ENCODE assay signal across 20 mouse cellular contexts in the genomic region with DNA sequence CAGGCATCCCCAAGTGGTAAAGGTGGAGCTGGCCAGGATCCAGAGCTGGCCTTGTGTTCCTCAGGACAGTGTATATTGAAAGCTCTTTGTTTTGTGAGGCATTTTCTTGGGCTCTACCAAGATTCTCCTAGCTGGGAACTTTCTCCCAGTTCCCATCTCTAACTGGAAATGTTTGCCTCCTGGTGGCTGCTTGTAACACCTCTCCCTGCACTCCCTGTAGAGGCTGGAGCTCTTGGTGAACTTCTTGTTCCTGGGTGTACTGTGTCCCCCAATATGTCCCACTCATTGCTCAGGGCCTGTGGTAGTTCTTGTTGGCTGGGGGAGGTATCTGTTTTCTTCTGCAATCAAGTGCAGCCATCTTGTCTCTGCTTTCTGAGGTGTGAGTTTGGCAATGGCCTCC.
A peak's percentile ranks its signal among the peaks of the same experiment; 100 is the strongest.
DNase-seq lines count a peak whose midpoint lies in the region; ATAC-seq and TF ChIP-seq lines count a peak whose summit lies in the region.
"Had no signal": no experiment of that assay in that cellular context is flagged by ENCODE, and none has a peak within 500 bp of the region (broad histone marks: within the 10 kb centered on the region; RNA-seq: fewer than 3 reads in every experiment).

No protein-coding gene starts in this region.

- no peaks in the 10 kb centered on the region for H3K4me1 ChIP-seq in hindbrain, postnatal 0 days (ENCODE audit: insufficient read depth, low read length)
- no peaks in the 10 kb centered on the region; the same call in 1 of the 2 replicates for H3K4me1 ChIP-seq in hindbrain, embryonic 16.5 days (ENCODE audit: control insufficient read depth, insufficient read depth, low read depth, low read length)
- no peaks in the 10 kb centered on the region for H3K4me1 ChIP-seq in lung, postnatal 0 days (ENCODE audit: insufficient read depth, low read depth, low read length)
- H3K4me1 ChIP-seq in CH12.LX (ENCODE audit: control insufficient read depth in 1 of 2, insufficient read depth in 2 of 2), result peaks cover 0 to 36% of the 10 kb centered on the region in 2 experiments; a peak in 2 of 4 replicates
- H3K4me1 ChIP-seq in kidney, adult 2 months (ENCODE audit: control insufficient read depth, insufficient read depth, low read length), result no peaks in the 10 kb centered on the region
- H3K4me1 ChIP-seq: heart, embryonic 15.5 days; limb, embryonic 15.5 days had no signal

- H3K27ac ChIP-seq in hindbrain, postnatal 0 days, result no peak overlapping the region
- H3K27ac ChIP-seq in hindbrain, embryonic 16.5 days (ENCODE audit: low read depth, low read length), result no peak overlapping the region
- no peak overlapping the region for H3K27ac ChIP-seq in lung, postnatal 0 days (ENCODE audit: low read length)
- no peak overlapping the region for H3K27ac ChIP-seq in CH12.LX (ENCODE audit: insufficient read depth, low read depth)
- no peak overlapping the region for H3K27ac ChIP-seq in kidney, adult 2 months (ENCODE audit: insufficient read depth, low read depth, low read length)
- H3K27ac ChIP-seq: heart, embryonic 15.5 days; hindbrain, embryonic 10.5 days; limb, embryonic 15.5 days had no signal

- TF ChIP-seq EP300 in lung, postnatal 0 days (IDR thresholded peaks at IDR 0.05), result no peak
- TF ChIP-seq EP300 in CH12.LX (IDR thresholded peaks at IDR 0.05; ENCODE audit: low read length), result no peak

- no peak for TF ChIP-seq RAD21 in CH12.LX (IDR thresholded peaks at IDR 0.05; ENCODE audit: low read depth, low read length)

- no peak overlapping the region for H3K4me2 ChIP-seq in hindbrain, postnatal 0 days (ENCODE audit: low read depth, low read length)
- H3K4me2 ChIP-seq in hindbrain, embryonic 16.5 days (ENCODE audit: low read length), result no peak overlapping the region
- no peak overlapping the region for H3K4me2 ChIP-seq in lung, postnatal 0 days (replicated peaks; ENCODE audit: low read depth, low read length)
- no peak overlapping the region for H3K4me2 ChIP-seq in CH12.LX (ENCODE audit: insufficient read depth, low read depth, poor library complexity, severe bottlenecking)
- H3K4me2 ChIP-seq: heart, embryonic 15.5 days; limb, embryonic 15.5 days; midbrain, embryonic 11.5 days had no signal

- DNase-seq in hindbrain, postnatal 0 days (ENCODE audit: low spot score), result no peak
- no peak for DNase-seq in lung, postnatal 0 days (ENCODE audit: low spot score)
- no peak for DNase-seq in lung, postnatal 10 days
- DNase-seq in CH12.LX (ENCODE audit: extremely low read depth), result no peak
- peak; percentile 52 for DNase-seq in adipocyte (ENCODE audit: low spot score)
- no peak for DNase-seq in kidney, adult 2 months
- DNase-seq: adrenal gland, postnatal 25 days; cerebellum, adult 11-12 months; embryo, embryonic 11 days; lung, postnatal 36 days; right cerebral cortex, postnatal 14 days; spleen, adult 18-20 months; thymus, adult 2 months had no signal

- peak; percentile 28; the same call in 1 of the 2 replicates for TF ChIP-seq CTCF in hindbrain, postnatal 0 days (IDR thresholded peaks at IDR 0.05; ENCODE audit: low read depth)
- peak; percentile 25; the same call in 1 of the 2 replicates for TF ChIP-seq CTCF in lung, postnatal 0 days (IDR thresholded peaks at IDR 0.05)
- peak in 1 of 2 experiments; percentile 12; a peak in 2 of 4 replicates for TF ChIP-seq CTCF in CH12.LX (conservative IDR thresholded peaks at IDR 0.05 in 1 of 2, IDR thresholded peaks at IDR 0.05 in 1 of 2; ENCODE audit: low read depth in 2 of 2, low read length in 2 of 2)
- no peak for TF ChIP-seq CTCF in kidney, adult 2 months (conservative IDR thresholded peaks at IDR 0.05; ENCODE audit: insufficient read depth, insufficient read length, low read depth, low read length)

- in situ Hi-C loops in CH12.LX (cut with MboI; ENCODE audit: low pct_ligation_motif_present, low pct_unique_long_range_greater_than_20kb, low sequenced_read_pairs), result loop anchor here (10.0 kb wide), 1 partner anchor 49 kb away; no protein-coding TSS in a partner anchor

- H3K4me3 ChIP-seq in hindbrain, postnatal 0 days (ENCODE audit: low read length), result no peak overlapping the region
- H3K4me3 ChIP-seq in hindbrain, embryonic 16.5 days (ENCODE audit: low read length), result no peak overlapping the region
- no peak overlapping the region for H3K4me3 ChIP-seq in lung, postnatal 0 days (ENCODE audit: low read depth, low read length)
- no peak overlapping the region for H3K4me3 ChIP-seq in CH12.LX (replicated peaks in 1 of 3; ENCODE audit: low read depth in 2 of 3, low read length in 2 of 3, poor library complexity in 1 of 3)
- no peak overlapping the region for H3K4me3 ChIP-seq in kidney, adult 2 months (ENCODE audit: insufficient read depth, low read depth, low read length)
- H3K4me3 ChIP-seq: heart, embryonic 15.5 days; hindbrain, embryonic 10.5 days; limb, embryonic 15.5 days had no signal

- H3K36me3 ChIP-seq in hindbrain, postnatal 0 days (ENCODE audit: insufficient read depth, low read length), result no peaks in the 10 kb centered on the region
- no peaks in the 10 kb centered on the region for H3K36me3 ChIP-seq in hindbrain, embryonic 16.5 days (ENCODE audit: control insufficient read depth, insufficient read depth, low read length)
- H3K36me3 ChIP-seq in lung, postnatal 0 days (ENCODE audit: insufficient read depth, low read length), result no peaks in the 10 kb centered on the region
- H3K36me3 ChIP-seq in CH12.LX (replicated peaks in 1 of 2; ENCODE audit: control insufficient read depth in 1 of 2, insufficient read depth in 1 of 2, low read length in 1 of 2), result no peaks in the 10 kb centered on the region
- no peaks in the 10 kb centered on the region for H3K36me3 ChIP-seq in kidney, adult 2 months (ENCODE audit: control insufficient read depth, insufficient read depth, low read length)
- H3K36me3 ChIP-seq: heart, embryonic 15.5 days; hindbrain, embryonic 10.5 days; limb, embryonic 15.5 days had no signal

- no peaks in the 10 kb centered on the region for H3K9me3 ChIP-seq in hindbrain, postnatal 0 days (ENCODE audit: low read length)
- no peaks in the 10 kb centered on the region for H3K9me3 ChIP-seq in hindbrain, embryonic 16.5 days (ENCODE audit: control insufficient read depth, low read length)
- no peaks in the 10 kb centered on the region for H3K9me3 ChIP-seq in lung, postnatal 0 days (ENCODE audit: low read length)
- no peaks in the 10 kb centered on the region for H3K9me3 ChIP-seq in CH12.LX (replicated peaks; ENCODE audit: low read length)
- H3K9me3 ChIP-seq: heart, embryonic 15.5 days; hindbrain, embryonic 10.5 days; limb, embryonic 15.5 days had no signal

- H3K79me2 ChIP-seq in CH12.LX (replicated peaks; ENCODE audit: control insufficient read depth, extremely low read depth, insufficient read depth, poor library complexity, severe bottlenecking), result no peaks in the 10 kb centered on the region

- dilution Hi-C loops in CH12.LX (cut with MboI; ENCODE audit: extremely low pct_ligation_motif_present, extremely low pct_unique_long_range_greater_than_20kb, low sequenced_read_pairs), result no loop called here

- no peak overlapping the region for H3K9ac ChIP-seq in hindbrain, postnatal 0 days (replicated peaks; ENCODE audit: low read length)
- no peak overlapping the region for H3K9ac ChIP-seq in hindbrain, embryonic 16.5 days (ENCODE audit: low read depth, low read length)
- H3K9ac ChIP-seq in lung, postnatal 0 days (replicated peaks; ENCODE audit: low read depth), result no peak overlapping the region
- no peak overlapping the region for H3K9ac ChIP-seq in CH12.LX (ENCODE audit: insufficient read depth, low read depth)
- H3K9ac ChIP-seq: heart, embryonic 15.5 days; limb, embryonic 15.5 days had no signal

- no peaks in the 10 kb centered on the region for H3K27me3 ChIP-seq in hindbrain, postnatal 0 days (ENCODE audit: insufficient read depth, low read length)
- no peaks in the 10 kb centered on the region; the same call in 1 of the 2 replicates for H3K27me3 ChIP-seq in hindbrain, embryonic 16.5 days (replicated peaks; ENCODE audit: control insufficient read depth, insufficient read depth, low read length)
- no peaks in the 10 kb centered on the region for H3K27me3 ChIP-seq in lung, postnatal 0 days (replicated peaks; ENCODE audit: insufficient read depth, low read length)
- H3K27me3 ChIP-seq in CH12.LX (replicated peaks), result no peaks in the 10 kb centered on the region
- H3K27me3 ChIP-seq in kidney, adult 2 months (replicated peaks; ENCODE audit: control insufficient read depth, insufficient read depth, low read length), result no peaks in the 10 kb centered on the region
- H3K27me3 ChIP-seq: heart, embryonic 15.5 days; limb, embryonic 15.5 days had no signal

- no peak for ATAC-seq in hindbrain, postnatal 0 days
- ATAC-seq in hindbrain, embryonic 16.5 days, result no peak
- ATAC-seq in lung, postnatal 0 days, result no peak
- ATAC-seq: activated CD4-positive, CD25-positive, alpha-beta regulatory T cell, adult 4 months; forebrain, embryonic 16.5 days had no signal

- TF ChIP-seq POLR2A in CH12.LX (IDR thresholded peaks at IDR 0.05; ENCODE audit: low read depth, low read length), result no peak
- TF ChIP-seq POLR2A in kidney, adult 2 months (IDR thresholded peaks at IDR 0.05; ENCODE audit: low read depth, low read length), result no peak

TF ChIP-seq in CH12.LX, 34 proteins besides CTCF, POLR2A, EP300 and RAD21:
- TF ChIP-seq POLR2AphosphoS2 (IDR thresholded peaks at IDR 0.05; ENCODE audit: low read depth, low read length) (no peak), SMC3 (IDR thresholded peaks at IDR 0.05; ENCODE audit: low read depth, low read length) (peak; percentile 24; the same call in 1 of the 2 replicates)
TF ChIP-seq in CH12.LX: peak in this region for 1.
